Mouse (Mus musculus) C2C12 (cell line): ENCODE measurements at regions not wholly inside any gene's neighbourhood (a gene's known extent, or its start where the extent isn't known, plus 50 kb on each side); places are given as distances from the start of the nearest gene placed in this dataset.

Experiments used
- CEBPB ChIP-seq: IDR thresholded peaks from one replicate; pipeline ENCODE4 v1.6.1; 2011; ENCODE audit warnings: low read depth, mild to moderate bottlenecking, control low read depth, moderate library complexity
- CTCF ChIP-seq: IDR thresholded peaks from one replicate; pipeline ENCODE4 v1.5.1; 2011; ENCODE audit not compliant: control insufficient read depth, insufficient read depth, insufficient read length
- MAX ChIP-seq: IDR thresholded peaks from one replicate; pipeline ENCODE4 v1.6.1; 2011; ENCODE audit warnings: mild to moderate bottlenecking, control low read depth

- TF ChIP-seq CTCF (no peak), CEBPB (no peak), MAX (no peak)
Observed at GRCm38 (mm10) chr1:89252528-89252927, 182.3 kb downstream of the Sh3bp4 start.
